Mouse (Mus musculus) myocyte (in vitro differentiated cells): ENCODE measurements around the gene Ddx23. TPM values are rescaled to one million over a fixed set of nuclear protein-coding genes. Genes with fewer than 3 reads are reported as not detected.

ENCODE experiments used
- H3K27me3 ChIP-seq: one replicate; pipeline ENCODE4 v1.6.1; 2011; ENCODE audit not compliant: control insufficient read depth, insufficient read depth, insufficient read length
- H3K36me3 ChIP-seq: one replicate; pipeline ENCODE4 v1.6.1; 2011; ENCODE audit not compliant: control insufficient read depth, insufficient read depth
- H3K4me2 ChIP-seq: one replicate; pipeline ENCODE4 v1.6.1; 2011; ENCODE audit warnings: low read depth, control low read depth
- H3K4me3 ChIP-seq: one replicate; pipeline ENCODE4 v1.5.1; 2011; ENCODE audit warnings: mild to moderate bottlenecking, control low read depth, moderate library complexity
- H3K79me2 ChIP-seq: one replicate; pipeline ENCODE4 v1.6.1; 2011; ENCODE audit not compliant: control insufficient read depth, insufficient read depth
- H3ac ChIP-seq: one replicate; pipeline ENCODE4 v1.6.1; 2011; ENCODE audit not compliant: control insufficient read depth, insufficient read length
- CEBPB ChIP-seq: IDR thresholded peaks from 2 replicates; pipeline ENCODE4 v1.6.1; 2011; ENCODE audit warnings: mild to moderate bottlenecking, moderate library complexity; ENCODE audit not compliant: poor library complexity, insufficient read depth, severe bottlenecking
- E2F4 ChIP-seq: IDR thresholded peaks from one replicate; pipeline ENCODE4 v1.6.1; 2011; ENCODE audit warnings: mild to moderate bottlenecking, control low read depth, moderate library complexity; ENCODE audit not compliant: insufficient read depth
- MAX ChIP-seq: IDR thresholded peaks from one replicate; pipeline ENCODE4 v1.6.1; 2011; ENCODE audit warnings: low read depth, mild to moderate bottlenecking, control low read depth
- MYOD1 ChIP-seq, 3 experiments: IDR thresholded peaks; one replicate each; pipeline ENCODE4 v1.6.1; 2011; ENCODE audit warnings: control low read depth in 2 of 3, low read depth in 2 of 3, mild to moderate bottlenecking in 2 of 3, moderate library complexity in 1 of 3; ENCODE audit not compliant: insufficient read length in 2 of 3, control insufficient read depth in 1 of 3
- MYOG ChIP-seq, 3 experiments: IDR thresholded peaks; one replicate each; pipeline ENCODE4 v1.6.1; 2011; ENCODE audit warnings: control low read depth in 2 of 3, low read depth in 2 of 3, mild to moderate bottlenecking in 2 of 3; ENCODE audit not compliant: insufficient read length in 2 of 3, control insufficient read depth in 1 of 3, insufficient read depth in 1 of 3
- POLR2A ChIP-seq: IDR thresholded peaks from one replicate; pipeline ENCODE4 v1.6.1; 2011; ENCODE audit warnings: low read depth, mild to moderate bottlenecking, control low read depth, moderate library complexity; ENCODE audit not compliant: insufficient read length
- POLR2AphosphoS2 ChIP-seq: IDR thresholded peaks from one replicate; pipeline ENCODE4 v1.6.1; 2011; ENCODE audit warnings: low read depth, control low read depth; ENCODE audit not compliant: insufficient read length
- REST ChIP-seq: IDR thresholded peaks from one replicate; pipeline ENCODE4 v1.6.1; 2011; ENCODE audit warnings: mild to moderate bottlenecking, control low read depth, moderate library complexity; ENCODE audit not compliant: insufficient read depth, insufficient read length
- SRF ChIP-seq: IDR thresholded peaks from one replicate; pipeline ENCODE4 v1.6.1; 2011; ENCODE audit warnings: low read depth; ENCODE audit not compliant: control insufficient read depth, insufficient read length
- TCF12 ChIP-seq: IDR thresholded peaks from one replicate; pipeline ENCODE4 v1.6.1; 2011; ENCODE audit warnings: mild to moderate bottlenecking, control low read depth; ENCODE audit not compliant: poor library complexity, insufficient read depth, severe bottlenecking
- TCF3 ChIP-seq: IDR thresholded peaks from one replicate; pipeline ENCODE4 v1.6.1; 2011; ENCODE audit warnings: low read depth, control low read depth; ENCODE audit not compliant: insufficient read length
- USF1 ChIP-seq: IDR thresholded peaks from one replicate; pipeline ENCODE4 v1.6.1; 2011; ENCODE audit warnings: low read depth, mild to moderate bottlenecking, control low read depth, moderate library complexity
- polyA plus RNA-seq: library from polyadenylated mRNA; unstranded; fragments of >200 nt; fragmentation: generic; extraction: Trizol; gene quantifications from one replicate; pipeline ENCODE4 v1.2.1, GENCODE M21; 2012; ENCODE audit warnings: missing spikeins

Ddx23 gene
- polyA plus RNA-seq, 1 experiment = 102 TPM

DNA sequence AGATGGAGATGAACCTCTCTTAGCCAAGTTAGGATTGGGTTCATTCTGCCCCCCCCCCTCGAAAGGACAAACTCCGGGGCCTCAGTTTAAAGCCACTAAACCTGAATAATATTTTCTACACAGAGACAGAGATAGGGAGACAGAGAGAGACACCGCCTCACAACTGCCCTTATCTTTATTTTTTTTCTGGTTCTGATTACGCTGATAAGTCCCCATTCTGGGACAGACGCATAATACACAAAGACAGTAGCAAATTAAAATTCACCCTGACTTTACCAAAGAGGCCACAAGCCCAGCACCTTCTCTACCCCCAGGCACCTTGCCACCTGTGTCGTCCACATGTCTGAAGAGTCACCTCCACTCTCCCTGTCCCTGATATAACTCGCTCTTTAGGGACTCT lies 18.9 kb upstream of the Ddx23 start:
- Histone ChIP-seq H3K4me3 (no peak overlapping the region), H3ac (no peak overlapping the region), H3K4me2 (no peak overlapping the region), H3K79me2 (no peaks in the 10 kb centered on the region), H3K27me3 (no peaks in the 10 kb centered on the region), H3K36me3 (no peaks in the 10 kb centered on the region)
- TF ChIP-seq POLR2A (no peak), USF1 (no peak), MYOG (IDR thresholded peaks at IDR 0.05; ENCODE audit: control insufficient read depth in 1 of 3, insufficient read depth in 1 of 3, insufficient read length in 2 of 3, low read depth in 2 of 3) (no peak), MAX (no peak), CEBPB (no peak), E2F4 (no peak), SRF (no peak), TCF3 (no peak), TCF12 (no peak), MYOD1 (IDR thresholded peaks at IDR 0.05; ENCODE audit: control insufficient read depth in 1 of 3, insufficient read length in 2 of 3, low read depth in 2 of 3) (no peak), REST (no peak), POLR2AphosphoS2 (no peak)

DNA sequence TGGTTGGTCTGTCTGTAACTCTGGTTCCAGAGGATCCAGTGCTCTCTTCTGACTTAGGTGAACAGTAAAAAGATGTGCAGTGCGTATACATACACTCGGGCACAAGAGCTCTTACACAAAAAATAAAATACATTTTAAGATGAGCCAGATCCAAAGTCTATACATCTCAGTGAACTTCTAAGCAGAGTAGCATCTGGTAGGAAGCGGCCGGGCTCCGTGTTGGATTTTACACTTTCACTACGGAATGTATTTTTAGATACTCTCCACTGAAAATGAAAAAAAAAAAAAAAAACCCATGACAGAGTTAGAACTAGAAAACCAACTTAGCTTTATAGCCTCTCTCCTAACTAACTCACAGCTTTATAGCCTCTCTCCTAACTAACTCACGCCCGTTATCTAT lies 18.0 kb upstream of the Ddx23 start:
- Histone ChIP-seq H3K36me3 (no peaks in the 10 kb centered on the region), H3K27me3 (no peaks in the 10 kb centered on the region), H3ac (no peak overlapping the region), H3K4me2 (no peak overlapping the region), H3K79me2 (no peaks in the 10 kb centered on the region), H3K4me3 (no peak overlapping the region)
- TF ChIP-seq CEBPB (no peak), POLR2AphosphoS2 (no peak), TCF12 (no peak), MYOG (IDR thresholded peaks at IDR 0.05; ENCODE audit: control insufficient read depth in 1 of 3, insufficient read depth in 1 of 3, insufficient read length in 2 of 3, low read depth in 2 of 3) (no peak), TCF3 (no peak), SRF (no peak), REST (no peak), MAX (no peak), POLR2A (no peak), USF1 (no peak), E2F4 (no peak), MYOD1 (IDR thresholded peaks at IDR 0.05; ENCODE audit: control insufficient read depth in 1 of 3, insufficient read length in 2 of 3, low read depth in 2 of 3) (no peak)

DNA sequence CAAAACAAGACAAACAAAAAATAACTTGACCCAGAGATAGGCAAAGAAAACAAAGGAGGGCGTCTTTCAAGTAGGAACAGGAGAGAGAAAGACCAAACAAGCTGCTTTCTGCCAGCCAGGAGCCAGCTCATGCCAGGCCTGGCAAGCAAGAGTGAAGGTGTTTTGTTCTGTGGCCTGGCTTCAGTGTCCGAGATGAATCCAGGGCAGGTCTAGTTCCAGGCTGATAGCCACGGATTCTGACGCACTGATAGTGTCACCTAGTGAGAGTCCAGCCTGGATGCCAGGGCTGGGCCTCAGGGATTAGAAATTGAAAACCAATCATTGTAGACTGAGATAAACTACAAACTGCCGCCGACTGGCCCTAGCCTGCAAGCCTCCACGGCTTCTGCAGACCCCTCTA lies 15.3 kb upstream of the Ddx23 start:
- H3K27me3 ChIP-seq = no peaks in the 10 kb centered on the region
- TF ChIP-seq POLR2A = no peak
- TF ChIP-seq POLR2AphosphoS2 = no peak
- no peak for TF ChIP-seq MAX
- no peak for TF ChIP-seq TCF12
- no peak for TF ChIP-seq E2F4
- TF ChIP-seq MYOG (IDR thresholded peaks at IDR 0.05; ENCODE audit: control insufficient read depth in 1 of 3, insufficient read depth in 1 of 3, insufficient read length in 2 of 3, low read depth in 2 of 3) = no peak
- no peak for TF ChIP-seq CEBPB
- TF ChIP-seq TCF3 = no peak
- TF ChIP-seq USF1 = no peak
- TF ChIP-seq REST = no peak
- TF ChIP-seq SRF = no peak
- no peaks in the 10 kb centered on the region for H3K36me3 ChIP-seq
- no peaks in the 10 kb centered on the region for H3K79me2 ChIP-seq
- peak overlapping the region; percentile 51 for H3K4me3 ChIP-seq
- peak overlapping the region; percentile 97 for H3K4me2 ChIP-seq
- no peak overlapping the region for H3ac ChIP-seq

DNA sequence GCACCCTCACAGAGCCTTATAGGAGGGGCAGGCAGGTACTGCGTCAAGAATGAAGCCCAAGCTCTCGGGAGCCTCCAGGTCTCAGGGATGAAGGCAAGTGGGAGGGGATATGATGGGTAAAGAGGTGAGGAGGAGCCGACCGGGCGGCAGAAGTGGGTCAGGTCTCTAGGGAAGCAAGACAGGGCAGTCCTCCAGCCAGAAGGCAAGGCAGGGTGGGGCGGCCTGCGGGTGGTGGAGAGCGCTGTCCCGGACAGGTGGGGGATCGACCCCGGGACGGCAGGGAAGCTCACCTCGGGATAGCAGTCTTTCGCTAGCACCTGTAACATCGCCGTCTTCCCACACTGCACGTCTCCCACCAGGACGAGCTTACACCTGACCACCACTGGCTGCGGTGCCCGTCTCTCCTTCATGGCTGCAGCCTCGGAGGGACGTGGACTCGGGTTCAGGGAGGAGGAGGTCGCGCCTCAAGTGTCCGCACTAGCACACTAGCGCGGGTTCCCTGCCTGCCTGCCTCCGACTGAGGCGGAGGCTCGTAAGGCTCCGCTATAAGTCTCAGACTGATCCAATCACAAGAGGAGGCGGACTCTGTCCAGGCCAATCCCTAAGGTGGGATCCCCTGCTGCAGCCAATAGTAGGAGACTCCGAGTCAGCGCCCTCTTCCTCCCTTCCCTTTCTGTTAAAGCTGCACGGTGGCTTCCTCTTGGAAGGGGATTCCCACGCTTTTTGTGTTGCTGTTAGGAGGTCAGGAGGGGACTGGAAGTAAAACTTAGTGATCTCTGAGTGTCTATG lies 14.4 kb upstream of the Ddx23 start, which contains the start of gene Rnd1:
Rnd1 (minus strand) TSS at position 522 of the 789 bp plus-strand sequence.
- H3K4me3 ChIP-seq = peak within 1 kb of the TSS; percentile 51
- peak within 1 kb of the TSS; percentile 8 for H3ac ChIP-seq
- H3K27me3 ChIP-seq = no peaks in the 10 kb centered on the region
- no peaks in the 10 kb centered on the region for H3K36me3 ChIP-seq
- TF ChIP-seq POLR2AphosphoS2 (peak; percentile 100), E2F4 (no peak), REST (peak; percentile 13), TCF3 (no peak), MYOG (IDR thresholded peaks at IDR 0.05; ENCODE audit: control insufficient read depth in 1 of 3, insufficient read depth in 1 of 3, insufficient read length in 2 of 3, low read depth in 2 of 3) (no peak), SRF (peak; percentile 30), MAX (no peak), POLR2A (peak; percentile 100), TCF12 (no peak), CEBPB (no peak), MYOD1 (IDR thresholded peaks at IDR 0.05; ENCODE audit: control insufficient read depth in 1 of 3, insufficient read length in 2 of 3, low read depth in 2 of 3) (no peak), USF1 (no peak)
- H3K79me2 ChIP-seq = no peaks in the 10 kb centered on the region
- peak within 1 kb of the TSS; percentile 97 for H3K4me2 ChIP-seq
